Mouse (Mus musculus): Measurements from ENCODE around the gene Btbd16. TPM values are rescaled to one million over a fixed set of nuclear protein-coding genes. Genes with fewer than 3 reads are reported as not detected.

Btbd16 gene
- polyA plus RNA-seq (2016; fragmentation: Nextera tagmentation; extraction: Ambion mirVana) = 0.07 and 0.40 TPM in 2 replicates

DNA sequence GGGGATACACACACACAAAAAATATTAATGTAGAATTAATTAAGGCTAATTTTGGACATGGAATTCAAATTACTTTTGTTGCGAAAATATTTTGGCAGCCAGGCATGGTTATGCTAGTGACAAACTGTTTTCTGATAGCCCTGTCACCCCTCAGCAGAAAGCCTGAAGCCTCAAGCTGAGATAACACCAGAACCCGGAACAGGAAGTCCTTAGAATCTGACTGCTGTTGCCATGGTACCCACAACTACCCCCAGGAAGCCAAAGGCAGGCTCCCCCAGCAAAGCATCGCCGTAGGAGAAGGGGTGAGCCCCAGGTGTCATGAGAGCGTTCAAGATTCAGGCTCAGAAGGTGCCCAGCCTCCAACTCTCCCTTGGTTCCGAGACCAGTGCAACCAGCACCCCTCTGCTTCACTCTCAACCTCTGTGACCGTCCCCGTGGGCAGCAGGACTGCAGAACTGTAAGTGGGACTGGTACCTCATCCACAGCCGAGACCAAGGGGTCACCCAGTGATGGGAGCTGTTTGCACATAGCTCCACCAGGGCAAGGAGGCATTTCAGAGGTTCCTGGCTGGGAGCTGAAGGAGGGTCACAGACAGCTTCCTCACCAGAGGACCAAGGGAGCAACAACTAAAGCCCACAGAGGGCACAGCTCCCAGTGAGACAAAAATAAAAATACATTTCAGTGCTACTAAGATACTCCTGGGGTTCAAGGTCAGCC lies at the start of gene Btbd16:
Btbd16 (plus strand) TSS at position 156 of the 717 bp plus-strand sequence.
- H3K4me3 ChIP-seq = no peak within 1 kb of the TSS
- DNase-seq (ENCODE audit: low spot score) = no peak
- H3K27ac ChIP-seq = peak within 1 kb of the TSS; percentile 38; the same call in 1 of the 2 replicates
- H3K27me3 ChIP-seq (ENCODE audit: insufficient read depth, poor library complexity, severe bottlenecking) = no peaks in the 10 kb centered on the region
- no peaks in the 10 kb centered on the region for H3K36me3 ChIP-seq
- H3K9me3 ChIP-seq = no peaks in the 10 kb centered on the region
- peaks cover 16% of the 10 kb centered on the region for H3K4me1 ChIP-seq
- 46% methylated on average over 9 of the region's 9 CpGs for WGBS

- peaks cover 67% of the 10 kb centered on the region for H3K36me3 ChIP-seq
- no peak overlapping the region; the same call in 1 of the 2 replicates for H3K27ac ChIP-seq
- peaks cover 58% of the 10 kb centered on the region for H3K4me1 ChIP-seq
- no peak for DNase-seq (ENCODE audit: low spot score)
- WGBS = 64% methylated on average over 3 of the region's 3 CpGs
- H3K4me3 ChIP-seq = no peak overlapping the region
- H3K9me3 ChIP-seq = no peaks in the 10 kb centered on the region
- no peaks in the 10 kb centered on the region for H3K27me3 ChIP-seq (ENCODE audit: insufficient read depth, poor library complexity, severe bottlenecking)
Observed at GRCm38 (mm10) chr7:130726185-130726584, 47.7 kb upstream of the Btbd16 start.

- H3K9me3 ChIP-seq = no peaks in the 10 kb centered on the region
- DNase-seq (ENCODE audit: low spot score) = no peak
- 49% methylated on average over 8 of the region's 8 CpGs for WGBS
- peaks cover 55% of the 10 kb centered on the region for H3K4me1 ChIP-seq
- H3K36me3 ChIP-seq = peaks cover 68% of the 10 kb centered on the region
- H3K4me3 ChIP-seq = no peak overlapping the region
- no peaks in the 10 kb centered on the region for H3K27me3 ChIP-seq (ENCODE audit: insufficient read depth, poor library complexity, severe bottlenecking)
- H3K27ac ChIP-seq = peak overlapping the region; percentile 39
Observed at GRCm38 (mm10) chr7:130726724-130727422, 47.0 kb upstream of the Btbd16 start.

DNA sequence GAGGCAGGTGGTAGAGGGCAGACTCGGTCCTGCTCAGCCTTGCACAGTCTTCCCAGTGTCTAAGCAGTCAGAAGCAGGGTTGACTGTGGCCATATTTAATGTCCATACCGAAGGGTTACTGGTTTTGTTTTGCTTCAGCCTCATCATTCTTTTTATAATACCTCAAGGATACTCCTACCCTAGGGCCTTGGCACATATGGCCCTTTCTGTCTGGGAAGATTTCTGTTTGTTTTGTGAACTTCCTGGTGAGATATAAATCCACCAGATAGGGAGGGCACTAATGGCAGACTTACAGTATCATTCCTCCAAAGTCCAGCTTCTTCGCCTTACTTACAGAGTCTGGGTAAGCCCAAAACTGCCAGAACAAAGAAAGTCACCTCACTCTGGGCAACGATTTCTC lies 46.3 kb upstream of the Btbd16 start:
- WGBS = 86% methylated on average over 4 of the region's 4 CpGs
- Histone ChIP-seq H3K9me3 (no peaks in the 10 kb centered on the region), H3K4me3 (no peak overlapping the region), H3K27ac (peak overlapping the region; percentile 39; the same call in 1 of the 2 replicates), H3K36me3 (peaks cover 64% of the 10 kb centered on the region), H3K4me1 (peaks cover 48% of the 10 kb centered on the region), H3K27me3 (ENCODE audit: insufficient read depth, poor library complexity, severe bottlenecking) (no peaks in the 10 kb centered on the region)
- DNase-seq (ENCODE audit: low spot score) = no peak

GRCm38 (mm10) chr7:130731792-130732191 lies 42.1 kb upstream of the Btbd16 start:
- Histone ChIP-seq H3K4me3 (no peak overlapping the region), H3K27me3 (ENCODE audit: insufficient read depth, poor library complexity, severe bottlenecking) (no peaks in the 10 kb centered on the region)
- whole genome bisulfite sequencing = 88% methylated on average over 7 of the region's 7 CpGs

GRCm38 (mm10) chr7:130732908-130733307 lies 41.0 kb upstream of the Btbd16 start:
- H3K36me3 ChIP-seq = peaks cover 88% of the 10 kb centered on the region
- H3K4me1 ChIP-seq = peaks cover 20% of the 10 kb centered on the region
- H3K27ac ChIP-seq = no peak overlapping the region
- no peak overlapping the region for H3K4me3 ChIP-seq
- no peaks in the 10 kb centered on the region for H3K9me3 ChIP-seq
- H3K27me3 ChIP-seq (ENCODE audit: insufficient read depth, poor library complexity, severe bottlenecking) = no peaks in the 10 kb centered on the region
- DNase-seq (ENCODE audit: low spot score) = no peak
- 85% methylated on average over 6 of the region's 6 CpGs for WGBS

More at GRCm38 (mm10) chr7:130731792-130732191, 42.1 kb upstream of the Btbd16 start:
- Histone ChIP-seq H3K36me3 (peaks cover 78% of the 10 kb centered on the region), H3K27ac (no peak overlapping the region), H3K9me3 (no peaks in the 10 kb centered on the region), H3K4me1 (peaks cover 29% of the 10 kb centered on the region)
- no peak for DNase-seq (ENCODE audit: low spot score)

DNA sequence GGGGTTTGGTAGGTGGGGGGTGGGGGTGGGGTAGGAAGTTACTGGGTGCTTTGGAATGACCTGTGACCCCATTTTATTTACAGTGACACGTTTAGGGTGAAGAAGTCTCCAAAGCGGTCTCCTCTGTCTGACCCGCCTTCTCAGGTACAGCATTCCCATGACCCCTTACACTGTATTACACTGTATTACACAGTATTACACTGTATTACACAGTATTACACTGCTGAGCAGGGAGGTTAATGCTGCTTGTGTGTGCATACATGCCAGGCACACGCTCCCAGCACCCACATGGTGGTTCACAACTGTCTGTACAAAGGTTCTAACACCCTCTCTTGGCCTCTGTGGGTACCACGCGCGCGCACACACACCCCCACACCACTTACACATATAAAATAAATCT lies 40.4 kb upstream of the Btbd16 start:
- Histone ChIP-seq H3K27me3 (ENCODE audit: insufficient read depth, poor library complexity, severe bottlenecking) (no peaks in the 10 kb centered on the region), H3K4me3 (no peak overlapping the region), H3K4me1 (peaks cover 21% of the 10 kb centered on the region), H3K36me3 (peaks cover 88% of the 10 kb centered on the region), H3K9me3 (no peaks in the 10 kb centered on the region), H3K27ac (no peak overlapping the region)
- no peak for DNase-seq (ENCODE audit: low spot score)
- 91% methylated on average over 8 of the region's 8 CpGs for WGBS

DNA sequence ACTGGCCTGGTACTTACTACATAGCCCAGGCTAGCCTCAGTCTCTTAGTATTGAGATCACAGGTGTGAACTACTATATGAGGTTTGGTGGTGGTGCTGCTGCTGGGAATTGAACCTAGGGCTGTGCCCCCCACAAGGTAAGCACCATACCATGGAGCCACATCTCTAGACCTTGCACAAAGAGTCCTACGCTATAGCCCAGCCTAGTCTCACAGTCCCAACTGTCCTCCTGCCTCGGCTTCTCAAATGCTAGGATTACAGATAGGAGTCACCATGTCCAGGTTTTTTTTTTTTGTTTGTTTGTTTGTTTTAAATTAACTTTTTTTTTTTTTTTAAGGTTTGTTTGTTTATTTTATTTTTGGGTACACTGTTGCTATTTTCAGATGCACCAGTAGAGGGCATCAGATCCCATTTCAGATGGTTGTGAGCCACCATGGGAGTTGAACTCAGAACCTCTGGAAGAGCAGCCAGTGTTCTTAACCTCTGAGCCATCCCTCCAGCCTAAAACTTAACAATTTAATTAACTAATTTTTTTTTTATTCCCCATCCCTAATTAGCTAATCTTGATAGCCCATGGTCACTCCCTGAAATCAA lies 39.6 kb upstream of the Btbd16 start:
- H3K9me3 ChIP-seq = no peaks in the 10 kb centered on the region
- DNase-seq (ENCODE audit: low spot score) = no peak
- H3K4me3 ChIP-seq = no peak overlapping the region
- H3K36me3 ChIP-seq = peaks cover 88% of the 10 kb centered on the region
- 95% methylated on average over 2 of the region's 2 CpGs for WGBS
- peaks cover 21% of the 10 kb centered on the region for H3K4me1 ChIP-seq
- H3K27ac ChIP-seq = no peak overlapping the region
- no peaks in the 10 kb centered on the region for H3K27me3 ChIP-seq (ENCODE audit: insufficient read depth, poor library complexity, severe bottlenecking)

GRCm38 (mm10) chr7:130741099-130741498 lies 32.8 kb upstream of the Btbd16 start:
- Histone ChIP-seq H3K4me1 (peaks cover 13% of the 10 kb centered on the region; the same call in 1 of the 2 replicates), H3K27ac (no peak overlapping the region), H3K9me3 (no peaks in the 10 kb centered on the region), H3K4me3 (no peak overlapping the region), H3K27me3 (ENCODE audit: insufficient read depth, poor library complexity, severe bottlenecking) (no peaks in the 10 kb centered on the region), H3K36me3 (peaks cover 99% of the 10 kb centered on the region)
- DNase-seq (ENCODE audit: low spot score) = no peak
- WGBS = 80% methylated on average over 4 of the region's 4 CpGs

DNA sequence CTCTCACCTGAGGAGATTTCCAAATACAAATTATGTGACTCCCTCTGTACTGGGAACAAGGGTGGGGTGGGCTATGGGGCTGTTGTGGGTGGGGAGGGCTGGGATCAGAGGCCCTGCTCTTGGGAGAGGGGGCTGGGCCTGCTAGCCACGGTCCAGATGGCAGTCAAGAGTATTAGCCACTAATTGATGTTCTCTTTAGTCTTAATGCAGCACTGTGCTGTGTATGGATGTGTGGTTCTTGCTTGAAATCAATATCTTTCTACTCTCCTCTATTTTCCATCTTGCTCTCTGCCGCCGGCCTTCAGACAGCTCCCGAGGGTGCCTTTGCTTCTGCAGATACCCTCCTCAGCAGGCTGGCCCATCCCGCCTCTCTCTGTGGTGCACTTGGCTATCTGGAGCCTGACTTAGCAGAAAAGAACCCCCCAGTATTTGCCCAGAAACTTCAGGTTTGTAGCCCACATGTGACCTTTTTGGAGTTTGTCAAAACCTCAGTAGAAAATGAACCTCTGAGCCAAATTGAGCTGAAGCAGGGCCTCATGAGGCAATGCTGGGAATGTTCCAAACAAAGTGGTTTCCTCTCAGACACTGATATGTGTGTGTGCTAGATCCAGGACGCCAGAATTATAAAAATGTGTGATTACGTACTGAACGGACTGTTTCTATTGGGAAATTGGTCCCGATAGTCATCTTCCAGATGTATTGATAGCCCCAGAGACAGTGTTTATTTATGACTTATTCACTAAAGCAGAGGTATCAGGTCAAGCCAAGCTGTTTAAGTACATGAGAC lies 30.4 kb upstream of the Btbd16 start:
- H3K36me3 ChIP-seq = peaks cover 98% of the 10 kb centered on the region
- H3K27ac ChIP-seq = no peak overlapping the region
- no peak for DNase-seq (ENCODE audit: low spot score)
- no peaks in the 10 kb centered on the region for H3K9me3 ChIP-seq
- peaks cover 19% of the 10 kb centered on the region; the same call in 1 of the 2 replicates for H3K4me1 ChIP-seq
- H3K4me3 ChIP-seq = no peak overlapping the region
- 88% methylated on average over 9 of the region's 9 CpGs for WGBS
- H3K27me3 ChIP-seq (ENCODE audit: insufficient read depth, poor library complexity, severe bottlenecking) = no peaks in the 10 kb centered on the region

DNA sequence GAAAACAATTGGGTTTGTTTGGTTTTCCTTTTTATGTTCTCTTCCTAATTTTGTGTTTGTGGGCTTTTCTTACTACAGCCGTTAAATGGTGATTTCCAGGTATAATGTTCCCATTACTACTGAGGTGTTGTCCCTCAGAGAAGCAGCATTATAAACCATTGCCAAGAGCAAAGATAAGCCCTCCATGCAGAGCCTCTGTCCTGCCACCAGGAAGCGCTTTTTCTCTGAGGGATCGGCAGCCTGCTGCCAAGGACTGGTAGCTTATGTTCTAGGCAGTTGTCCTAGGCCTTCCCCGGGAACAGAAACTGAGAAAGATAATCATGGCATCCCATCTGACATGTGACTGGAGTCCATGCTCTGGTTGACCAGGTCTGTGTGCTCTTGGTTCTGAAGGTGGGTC lies 24.7 kb upstream of the Btbd16 start:
- Histone ChIP-seq H3K27ac (no peak overlapping the region), H3K4me1 (peaks cover 43% of the 10 kb centered on the region), H3K27me3 (ENCODE audit: insufficient read depth, poor library complexity, severe bottlenecking) (no peaks in the 10 kb centered on the region), H3K4me3 (no peak overlapping the region), H3K36me3 (peaks cover 85% of the 10 kb centered on the region), H3K9me3 (no peaks in the 10 kb centered on the region)
- no peak for DNase-seq (ENCODE audit: low spot score)
- WGBS = 86% methylated on average over 4 of the region's 4 CpGs

GRCm38 (mm10) chr7:130750752-130751490 lies 22.9 kb upstream of the Btbd16 start:
- no peak for DNase-seq (ENCODE audit: low spot score)
- WGBS = 46% methylated on average over 17 of the region's 17 CpGs
- Histone ChIP-seq H3K4me3 (no peak overlapping the region), H3K4me1 (peaks cover 58% of the 10 kb centered on the region), H3K27me3 (ENCODE audit: insufficient read depth, poor library complexity, severe bottlenecking) (no peaks in the 10 kb centered on the region), H3K9me3 (no peaks in the 10 kb centered on the region), H3K27ac (peak overlapping the region; percentile 73), H3K36me3 (peaks cover 77% of the 10 kb centered on the region)

All from heart, embryonic 10.5 days (tissue).